Mouse (Mus musculus): ENCODE measurements at regions not wholly inside any gene's neighbourhood (a gene's known extent, or its start where the extent isn't known, plus 50 kb on each side); places are given as distances from the start of the nearest gene placed in this dataset.

- WGBS: 78% methylated on average over 4 of the region's 4 CpGs
- Histone ChIP-seq H3K4me3 (replicated peaks) (no peak overlapping the region), H3K36me3 (no peaks in the 10 kb centered on the region), H3K27ac (no peak overlapping the region), H3K9me3 (no peaks in the 10 kb centered on the region), H3K27me3 (replicated peaks) (no peaks in the 10 kb centered on the region), H3K4me2 (replicated peaks) (no peak overlapping the region), H3K4me1 (replicated peaks) (no peaks in the 10 kb centered on the region), H3K9ac (no peak overlapping the region)
- peak; percentile 36; the same call in 1 of the 2 replicates for ATAC-seq
Measured at GRCm38 (mm10) chr8:41820605-41821395, 403.9 kb upstream of the Frg1 start.

GRCm38 (mm10) chr8:41818577-41818976, 401.7 kb upstream of the Frg1 start:
- ATAC-seq: no peak
- 77% methylated on average over 5 of the region's 5 CpGs for whole genome bisulfite sequencing
- H3K4me2 ChIP-seq (replicated peaks): no peak overlapping the region

GRCm38 (mm10) chr8:41818079-41818478, 401.2 kb upstream of the Frg1 start:
- H3K4me3 ChIP-seq (replicated peaks): no peak overlapping the region
- no peak overlapping the region for H3K9ac ChIP-seq
- H3K36me3 ChIP-seq: no peaks in the 10 kb centered on the region
- H3K4me2 ChIP-seq (replicated peaks): no peak overlapping the region
- H3K9me3 ChIP-seq: no peaks in the 10 kb centered on the region
- ATAC-seq: no peak
- WGBS: 88% methylated on average over 1 of the region's 1 CpGs
- H3K27ac ChIP-seq: no peak overlapping the region
- no peaks in the 10 kb centered on the region for H3K27me3 ChIP-seq (replicated peaks)
- H3K4me1 ChIP-seq (replicated peaks): no peaks in the 10 kb centered on the region

More at GRCm38 (mm10) chr8:41818577-41818976, 401.7 kb upstream of the Frg1 start:
- Histone ChIP-seq H3K27ac (no peak overlapping the region), H3K4me1 (replicated peaks) (no peaks in the 10 kb centered on the region), H3K9ac (no peak overlapping the region), H3K36me3 (no peaks in the 10 kb centered on the region), H3K27me3 (replicated peaks) (no peaks in the 10 kb centered on the region), H3K9me3 (no peaks in the 10 kb centered on the region), H3K4me3 (replicated peaks) (no peak overlapping the region)

- no peaks in the 10 kb centered on the region for H3K4me1 ChIP-seq (replicated peaks)
- H3K27ac ChIP-seq: no peak overlapping the region
- 69% methylated on average over 3 of the region's 3 CpGs for WGBS
- no peak overlapping the region for H3K4me2 ChIP-seq (replicated peaks)
- no peaks in the 10 kb centered on the region for H3K36me3 ChIP-seq
- no peaks in the 10 kb centered on the region for H3K27me3 ChIP-seq (replicated peaks)
- H3K9me3 ChIP-seq: no peaks in the 10 kb centered on the region
- ATAC-seq: peak; percentile 91
- H3K9ac ChIP-seq: no peak overlapping the region
- no peak overlapping the region for H3K4me3 ChIP-seq (replicated peaks)
Measured at GRCm38 (mm10) chr8:41815272-41815671, 398.4 kb upstream of the Frg1 start.

GRCm38 (mm10) chr8:41795625-41796024, 378.8 kb upstream of the Frg1 start:
- Histone ChIP-seq H3K27me3 (replicated peaks) (no peaks in the 10 kb centered on the region), H3K36me3 (no peaks in the 10 kb centered on the region), H3K4me3 (replicated peaks) (no peak overlapping the region), H3K4me2 (replicated peaks) (no peak overlapping the region), H3K27ac (no peak overlapping the region), H3K9ac (no peak overlapping the region), H3K9me3 (no peaks in the 10 kb centered on the region), H3K4me1 (replicated peaks) (no peaks in the 10 kb centered on the region)
- WGBS: 49% methylated on average over 2 of the region's 2 CpGs
- no peak for ATAC-seq

- no peak overlapping the region for H3K4me3 ChIP-seq (replicated peaks)
- H3K27ac ChIP-seq: no peak overlapping the region
- WGBS: 83% methylated on average over 9 of the region's 9 CpGs
- no peak overlapping the region for H3K4me2 ChIP-seq (replicated peaks)
- H3K9ac ChIP-seq: no peak overlapping the region
- H3K9me3 ChIP-seq: no peaks in the 10 kb centered on the region
- H3K4me1 ChIP-seq (replicated peaks): no peaks in the 10 kb centered on the region
- no peak for ATAC-seq
- no peaks in the 10 kb centered on the region for H3K36me3 ChIP-seq
- no peaks in the 10 kb centered on the region for H3K27me3 ChIP-seq (replicated peaks)
Measured at GRCm38 (mm10) chr8:41786952-41787861, 370.3 kb upstream of the Frg1 start.

GRCm38 (mm10) chr8:41785977-41786376, 369.1 kb upstream of the Frg1 start:
- no peak overlapping the region for H3K9ac ChIP-seq
- no peaks in the 10 kb centered on the region for H3K36me3 ChIP-seq
- H3K4me3 ChIP-seq (replicated peaks): no peak overlapping the region
- H3K9me3 ChIP-seq: no peaks in the 10 kb centered on the region
- peak; percentile 75 for ATAC-seq
- H3K4me2 ChIP-seq (replicated peaks): no peak overlapping the region
- H3K4me1 ChIP-seq (replicated peaks): no peaks in the 10 kb centered on the region
- WGBS: 50% methylated on average over 2 of the region's 2 CpGs
- no peak overlapping the region for H3K27ac ChIP-seq
- H3K27me3 ChIP-seq (replicated peaks): no peaks in the 10 kb centered on the region

GRCm38 (mm10) chr8:41782837-41783236, 366.0 kb upstream of the Frg1 start:
- no peaks in the 10 kb centered on the region for H3K9me3 ChIP-seq
- ATAC-seq: no peak
- 58% methylated on average over 1 of the region's 1 CpGs for WGBS

GRCm38 (mm10) chr8:41779459-41779858, 362.6 kb upstream of the Frg1 start:
- 75% methylated on average over 3 of the region's 3 CpGs for WGBS
- no peaks in the 10 kb centered on the region for H3K4me1 ChIP-seq (replicated peaks)
- no peak overlapping the region for H3K4me3 ChIP-seq (replicated peaks)
- H3K27ac ChIP-seq: no peak overlapping the region
- H3K27me3 ChIP-seq (replicated peaks): no peaks in the 10 kb centered on the region
- H3K4me2 ChIP-seq (replicated peaks): no peak overlapping the region
- H3K9me3 ChIP-seq: no peaks in the 10 kb centered on the region
- no peak overlapping the region for H3K9ac ChIP-seq
- H3K36me3 ChIP-seq: no peaks in the 10 kb centered on the region
- ATAC-seq: peak; percentile 92

More at GRCm38 (mm10) chr8:41782837-41783236, 366.0 kb upstream of the Frg1 start:
- H3K9ac ChIP-seq: no peak overlapping the region
- H3K4me1 ChIP-seq (replicated peaks): no peaks in the 10 kb centered on the region
- H3K36me3 ChIP-seq: no peaks in the 10 kb centered on the region
- no peak overlapping the region for H3K27ac ChIP-seq
- H3K4me2 ChIP-seq (replicated peaks): no peak overlapping the region
- no peak overlapping the region for H3K4me3 ChIP-seq (replicated peaks)
- no peaks in the 10 kb centered on the region for H3K27me3 ChIP-seq (replicated peaks)

GRCm38 (mm10) chr8:41771729-41772128, 354.9 kb upstream of the Frg1 start:
- Histone ChIP-seq H3K27ac (no peak overlapping the region), H3K4me1 (replicated peaks) (no peaks in the 10 kb centered on the region), H3K9ac (no peak overlapping the region), H3K4me2 (replicated peaks) (no peak overlapping the region), H3K9me3 (no peaks in the 10 kb centered on the region), H3K36me3 (no peaks in the 10 kb centered on the region), H3K27me3 (replicated peaks) (no peaks in the 10 kb centered on the region), H3K4me3 (replicated peaks) (no peak overlapping the region)
- WGBS: 79% methylated on average over 4 of the region's 4 CpGs
- no peak for ATAC-seq

- ATAC-seq: no peak
- H3K27me3 ChIP-seq (replicated peaks): no peaks in the 10 kb centered on the region
- WGBS: 78% methylated on average over 1 of the region's 1 CpGs
- H3K9ac ChIP-seq: no peak overlapping the region
- H3K9me3 ChIP-seq: no peaks in the 10 kb centered on the region
- no peak overlapping the region for H3K4me3 ChIP-seq (replicated peaks)
- no peaks in the 10 kb centered on the region for H3K36me3 ChIP-seq
- H3K27ac ChIP-seq: no peak overlapping the region
- no peaks in the 10 kb centered on the region for H3K4me1 ChIP-seq (replicated peaks)
- H3K4me2 ChIP-seq (replicated peaks): no peak overlapping the region
Measured at GRCm38 (mm10) chr8:41753481-41753880, 336.6 kb upstream of the Frg1 start.

- Histone ChIP-seq H3K9me3 (no peaks in the 10 kb centered on the region), H3K9ac (no peak overlapping the region), H3K4me2 (replicated peaks) (no peak overlapping the region), H3K36me3 (no peaks in the 10 kb centered on the region), H3K27me3 (replicated peaks) (no peaks in the 10 kb centered on the region), H3K27ac (no peak overlapping the region), H3K4me1 (replicated peaks) (no peaks in the 10 kb centered on the region), H3K4me3 (replicated peaks) (no peak overlapping the region)
- WGBS: 80% methylated on average over 2 of the region's 2 CpGs
- ATAC-seq: no peak
Measured at GRCm38 (mm10) chr8:41752641-41753040, 335.8 kb upstream of the Frg1 start.
